27 mouse cellular contexts compared by ENCODE assay signal in the genomic region with DNA sequence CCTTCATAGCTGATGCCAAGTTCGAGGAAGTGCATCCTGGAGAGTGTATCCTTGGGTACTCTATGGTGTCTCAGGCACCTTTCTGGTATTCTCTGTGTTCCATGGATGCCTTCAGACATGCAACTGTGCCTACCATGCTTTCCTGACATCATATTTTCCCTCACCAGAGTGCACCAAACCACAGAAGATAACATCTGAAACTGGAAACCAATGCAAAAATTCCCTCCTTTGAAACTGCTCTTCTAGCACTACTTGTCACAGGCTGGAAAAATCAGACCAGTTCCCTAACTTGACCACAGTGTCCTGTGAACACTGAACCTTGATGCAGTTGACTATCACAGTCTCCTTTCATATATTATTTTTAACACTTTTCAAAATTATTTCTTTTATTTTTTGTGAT. TPM values are rescaled to one million over a fixed set of nuclear protein-coding genes. Genes with fewer than 3 reads are reported as not detected.
"Had no signal": no experiment of that assay in that cellular context is flagged by ENCODE, and none has a peak within 500 bp of the region (broad histone marks: within the 10 kb centered on the region; RNA-seq: fewer than 3 reads in every experiment).

No protein-coding gene starts in this region.

- H3K4me3 ChIP-seq: embryonic facial prominence, embryonic 10.5 days; embryonic facial prominence, embryonic 12.5 days; embryonic facial prominence, embryonic 13.5 days; embryonic facial prominence, embryonic 15.5 days; erythroblast, embryonic 14.5 days; forebrain, embryonic 10.5 days; forebrain, embryonic 12.5 days; forebrain, embryonic 13.5 days; forebrain, embryonic 15.5 days; gastrocnemius, adult 2 months; heart, adult 2 months had no signal

- DNase-seq: cerebellum, adult 9-10 months; cerebellum, adult 9-11 months; cerebellum, postnatal 10 days; cerebellum, postnatal 14 days; cerebellum, postnatal 25 days; cerebellum, postnatal 36 days; embryo, embryonic 11 days; forebrain, postnatal 0 days; gastrocnemius, adult 2 months; gastrocnemius, postnatal 10 days; gastrocnemius, postnatal 14 days; gastrocnemius, postnatal 25 days; gastrocnemius, postnatal 36 days; heart, adult 11 months; heart, adult 18-20 months; heart, adult 2 months had no signal

- H3K4me2 ChIP-seq: embryonic facial prominence, embryonic 12.5 days; embryonic facial prominence, embryonic 13.5 days; embryonic facial prominence, embryonic 15.5 days; forebrain, embryonic 12.5 days; forebrain, embryonic 13.5 days; forebrain, embryonic 15.5 days had no signal

- ATAC-seq: forebrain, embryonic 13.5 days; forebrain, embryonic 14.5 days; forebrain, embryonic 15.5 days; forebrain, embryonic 16.5 days; forebrain, postnatal 0 days had no signal

- H3K9ac ChIP-seq: embryonic facial prominence, embryonic 12.5 days; embryonic facial prominence, embryonic 13.5 days; embryonic facial prominence, embryonic 15.5 days; forebrain, embryonic 12.5 days; forebrain, embryonic 13.5 days; forebrain, embryonic 15.5 days; forebrain, postnatal 0 days had no signal

- H3K36me3 ChIP-seq: embryonic facial prominence, embryonic 10.5 days; embryonic facial prominence, embryonic 12.5 days; embryonic facial prominence, embryonic 13.5 days; embryonic facial prominence, embryonic 15.5 days; forebrain, embryonic 10.5 days; forebrain, embryonic 12.5 days had no signal

- H3K4me1 ChIP-seq: embryonic facial prominence, embryonic 10.5 days; embryonic facial prominence, embryonic 12.5 days; embryonic facial prominence, embryonic 13.5 days; embryonic facial prominence, embryonic 15.5 days; forebrain, embryonic 10.5 days; forebrain, embryonic 12.5 days; forebrain, embryonic 13.5 days; forebrain, embryonic 15.5 days had no signal

- H3K27ac ChIP-seq: embryonic facial prominence, embryonic 10.5 days; embryonic facial prominence, embryonic 12.5 days; embryonic facial prominence, embryonic 13.5 days; embryonic facial prominence, embryonic 15.5 days; forebrain, embryonic 10.5 days; forebrain, embryonic 12.5 days; forebrain, embryonic 13.5 days; forebrain, embryonic 15.5 days; gastrocnemius, adult 2 months; heart, adult 2 months had no signal

- H3K9me3 ChIP-seq: embryonic facial prominence, embryonic 10.5 days; embryonic facial prominence, embryonic 12.5 days; embryonic facial prominence, embryonic 13.5 days; embryonic facial prominence, embryonic 15.5 days; forebrain, embryonic 10.5 days; forebrain, embryonic 12.5 days; forebrain, embryonic 13.5 days; forebrain, embryonic 15.5 days had no signal

- H3K27me3 ChIP-seq: embryonic facial prominence, embryonic 12.5 days; embryonic facial prominence, embryonic 13.5 days; embryonic facial prominence, embryonic 15.5 days; forebrain, embryonic 12.5 days; forebrain, embryonic 13.5 days; forebrain, embryonic 15.5 days had no signal

RNA-seq across cellular contexts. Expression of gene Gca, which starts 45.5 kb away (rescaled TPM):
- polyA plus RNA-seq: erythroblast, embryonic 14.5 days had no signal
